Mouse (Mus musculus): ENCODE results near the gene Slc35e3.
"Not testable (repeated sequence)": the region's sequence is repeated elsewhere in the genome, so short reads cannot be mapped to it uniquely, and the experiment has no call there.

Slc35e3 gene

DNA sequence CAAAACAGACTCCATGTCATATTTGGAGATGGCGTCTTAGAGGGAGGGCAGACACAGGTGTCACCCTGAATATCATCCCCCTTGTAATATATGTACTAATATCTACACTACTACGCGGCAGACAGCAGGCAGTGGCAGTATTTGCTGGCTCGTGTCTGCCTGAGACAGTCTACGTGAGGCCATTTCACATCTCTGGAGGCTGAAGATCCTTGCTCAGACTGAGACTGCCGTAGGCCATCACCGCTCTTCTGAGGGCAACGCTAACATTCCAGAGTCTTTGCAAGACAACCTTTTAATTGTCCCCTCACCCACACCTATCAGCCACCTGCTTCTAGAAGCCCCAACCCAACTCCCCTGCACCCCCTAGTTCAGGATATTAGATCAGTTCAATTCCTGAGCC, 32.7 kb downstream of the Slc35e3 start:
- no peak for DNase-seq (ENCODE audit: low read depth, low spot score)

GRCm38 (mm10) chr10:117712871-117713270, 33.3 kb downstream of the Slc35e3 start:
- DNase-seq (ENCODE audit: low read depth, low spot score) = no peak

DNA sequence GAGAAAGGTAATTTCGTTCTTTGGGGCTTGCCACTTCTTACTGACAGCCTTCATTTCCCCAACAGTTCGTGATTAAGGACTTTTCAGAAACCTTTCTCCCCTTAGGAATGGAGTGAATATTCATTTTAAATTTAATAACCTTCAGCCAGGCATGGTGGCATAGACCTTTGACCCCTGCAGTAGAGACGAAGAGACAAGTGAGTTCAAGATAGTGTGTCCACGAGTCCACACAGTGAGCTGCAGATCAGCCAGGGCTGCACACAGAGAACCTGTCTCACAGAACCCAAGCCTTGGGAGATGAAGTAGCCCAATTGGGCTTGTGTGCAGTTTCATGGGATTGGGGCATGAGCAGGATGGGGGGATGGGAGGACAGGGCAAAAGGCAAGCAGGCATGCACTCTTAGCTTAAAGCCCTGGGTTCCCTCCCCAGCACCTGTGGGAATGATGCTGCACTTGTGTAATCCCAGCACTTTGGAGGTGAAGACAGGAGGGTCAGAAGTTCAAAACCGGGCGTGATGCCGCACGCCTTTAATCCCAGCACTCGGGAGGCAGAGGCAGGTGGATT, 33.9 kb downstream of the Slc35e3 start:
- DNase-seq (ENCODE audit: low read depth, low spot score) = no peak

- DNase-seq (ENCODE audit: low read depth, low spot score) = no peak
Observed at GRCm38 (mm10) chr10:117711408-117711807, 34.8 kb downstream of the Slc35e3 start.

GRCm38 (mm10) chr10:117710604-117711141, 35.5 kb downstream of the Slc35e3 start, which contains the start of gene Mdm2:
TSS of gene Mdm2 (minus strand) at chr10:117710758.
- peak; percentile 68 for DNase-seq (ENCODE audit: low read depth, low spot score)

DNA sequence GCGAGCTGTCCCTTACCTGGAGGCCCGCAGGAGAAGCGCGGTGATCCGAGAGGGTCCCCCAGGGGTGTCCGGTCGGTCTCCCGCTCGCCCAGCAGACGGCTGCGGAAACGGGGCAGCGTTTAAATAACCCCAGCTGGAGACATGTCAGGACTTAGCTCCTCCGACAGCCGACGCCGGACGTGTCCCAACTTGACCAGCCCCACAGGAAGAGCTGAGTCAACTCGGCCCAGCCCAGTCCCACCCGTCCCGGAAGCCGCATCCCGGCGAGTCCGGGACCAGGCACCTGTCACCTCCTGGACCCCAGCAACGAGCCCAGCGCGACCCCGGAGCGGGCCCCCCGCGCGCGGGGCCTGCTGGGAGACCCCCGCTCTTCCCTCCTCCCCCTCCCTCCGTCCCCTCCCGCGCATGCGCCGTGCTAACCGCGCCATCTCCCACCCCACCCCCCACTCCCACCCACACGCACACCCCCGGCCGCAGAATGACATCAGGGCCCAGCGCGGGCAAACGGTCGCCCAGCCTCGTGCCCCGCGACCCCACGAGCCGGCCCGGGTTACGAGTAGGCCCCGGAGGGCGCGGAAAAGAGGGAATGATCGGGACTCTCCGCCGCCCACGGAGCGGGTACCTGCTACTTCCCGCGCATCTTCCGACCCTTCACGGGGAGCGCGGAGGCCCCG, 36.1 kb downstream of the Slc35e3 start:
- no peak for DNase-seq (ENCODE audit: low read depth, low spot score)

GRCm38 (mm10) chr10:117709326-117709830, 36.8 kb downstream of the Slc35e3 start:
- DNase-seq (ENCODE audit: low read depth, low spot score) = no peak

- DNase-seq (ENCODE audit: low read depth, low spot score) = no peak
Observed at GRCm38 (mm10) chr10:117708856-117709255, 37.3 kb downstream of the Slc35e3 start.

DNA sequence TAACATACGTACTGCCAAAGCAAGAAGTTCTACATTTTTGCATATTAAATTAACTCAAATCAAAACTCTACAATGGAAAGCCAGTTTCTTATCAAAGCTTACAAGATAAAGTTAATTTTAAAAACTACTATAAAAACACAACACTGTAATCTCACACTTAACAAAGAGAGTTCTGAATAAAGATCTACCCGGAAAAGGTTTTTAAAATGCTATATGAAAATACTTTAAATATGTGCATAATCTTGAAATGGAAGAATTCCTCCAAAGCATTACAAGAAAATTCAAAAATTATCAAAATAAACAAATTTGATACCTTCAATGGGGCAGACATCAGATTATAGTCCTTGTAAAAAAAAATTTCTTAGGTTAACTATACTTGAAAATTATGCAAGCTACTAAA, 37.8 kb downstream of the Slc35e3 start:
- DNase-seq (ENCODE audit: low read depth, low spot score) = no peak

DNA sequence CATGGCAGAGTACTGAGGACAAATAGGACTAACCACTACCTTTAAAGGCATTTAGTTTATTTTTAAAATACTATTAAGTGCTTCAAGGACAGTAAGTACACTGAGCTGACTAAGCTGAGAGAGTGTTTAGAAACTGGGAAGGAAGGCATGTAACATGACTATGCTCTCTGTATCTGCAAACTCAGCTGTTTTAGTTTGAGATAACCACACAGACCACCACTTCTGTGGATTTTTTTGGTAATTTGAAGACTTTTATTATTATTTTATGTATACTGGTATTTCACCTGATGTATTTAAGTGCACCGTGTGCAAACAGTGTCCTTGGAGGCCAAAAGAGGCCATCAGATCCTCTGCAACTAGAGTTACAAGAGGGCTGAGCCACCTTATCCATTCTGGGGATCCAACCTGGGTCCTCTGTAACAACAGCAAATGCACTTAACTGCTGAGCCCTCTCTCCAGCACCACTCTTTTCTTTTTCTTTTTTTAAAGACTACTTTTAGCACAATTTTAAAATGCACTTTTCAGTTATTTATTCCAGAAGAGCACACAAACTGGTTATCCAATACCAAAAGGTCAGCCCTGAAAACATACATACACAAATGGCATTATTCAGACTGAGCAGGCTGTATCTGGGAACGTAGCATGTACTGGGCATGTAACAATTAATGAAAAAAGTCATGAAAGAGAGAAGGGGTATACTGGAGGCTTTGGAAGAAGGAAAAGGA, 38.9 kb downstream of the Slc35e3 start:
- no peak for DNase-seq (ENCODE audit: low read depth, low spot score)

DNA sequence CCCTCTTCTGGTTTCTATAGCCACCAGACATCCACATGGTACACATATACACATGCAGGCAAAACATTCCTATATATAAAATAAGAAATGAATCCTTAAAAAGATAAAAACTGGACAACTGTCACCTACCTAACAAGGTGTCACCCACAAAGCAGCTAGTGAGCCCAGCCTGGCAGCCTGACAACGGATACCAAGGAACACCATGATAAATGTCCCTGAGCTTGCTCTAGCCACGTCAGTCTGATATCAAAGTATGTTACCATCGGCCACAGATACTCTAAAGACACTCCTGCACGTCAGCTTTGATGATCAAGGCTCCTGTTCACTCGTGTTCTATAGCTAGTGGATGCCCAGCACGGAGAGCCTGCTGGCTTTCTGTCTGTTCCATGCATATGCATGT, 39.7 kb downstream of the Slc35e3 start:
- DNase-seq (ENCODE audit: low read depth, low spot score) = no peak

GRCm38 (mm10) chr10:117705806-117706205, 40.4 kb downstream of the Slc35e3 start:
- DNase-seq (ENCODE audit: low read depth, low spot score) = no peak

- no peak for DNase-seq (ENCODE audit: low read depth, low spot score)
Observed at GRCm38 (mm10) chr10:117704964-117705335, 41.2 kb downstream of the Slc35e3 start.

DNA sequence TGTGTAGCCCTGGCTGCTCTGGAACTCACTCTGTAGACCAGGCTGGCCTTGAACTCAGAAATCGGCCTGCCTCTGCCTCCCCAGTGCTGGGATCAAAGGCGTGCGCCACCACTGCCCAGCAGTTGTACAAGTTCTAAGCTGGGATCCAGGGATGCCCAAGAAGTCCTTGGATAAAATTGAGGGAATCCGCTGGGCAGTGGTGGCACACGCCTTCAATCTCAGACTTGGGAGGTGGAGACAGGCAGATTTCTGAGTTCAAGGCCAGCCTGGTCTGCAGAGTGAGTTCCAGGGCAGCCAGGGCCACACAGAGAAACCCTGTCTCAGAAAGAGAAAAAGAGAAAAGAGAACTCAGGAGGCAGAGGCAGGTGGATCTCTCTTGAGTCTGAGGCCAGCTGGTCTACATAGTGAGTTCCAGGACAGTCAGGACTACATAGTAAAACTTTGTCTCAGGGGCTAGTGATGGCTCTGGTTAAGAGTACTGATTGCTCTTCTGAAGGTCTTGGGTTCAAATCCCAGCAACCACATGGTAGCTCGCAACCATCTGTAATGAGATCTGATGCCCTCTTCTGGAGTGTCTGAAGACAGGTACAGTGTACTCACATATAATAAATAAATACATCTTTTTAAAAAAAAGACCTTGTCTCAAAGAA, 41.7 kb downstream of the Slc35e3 start:
- not testable (repeated sequence) for DNase-seq (ENCODE audit: low read depth, low spot score)

DNA sequence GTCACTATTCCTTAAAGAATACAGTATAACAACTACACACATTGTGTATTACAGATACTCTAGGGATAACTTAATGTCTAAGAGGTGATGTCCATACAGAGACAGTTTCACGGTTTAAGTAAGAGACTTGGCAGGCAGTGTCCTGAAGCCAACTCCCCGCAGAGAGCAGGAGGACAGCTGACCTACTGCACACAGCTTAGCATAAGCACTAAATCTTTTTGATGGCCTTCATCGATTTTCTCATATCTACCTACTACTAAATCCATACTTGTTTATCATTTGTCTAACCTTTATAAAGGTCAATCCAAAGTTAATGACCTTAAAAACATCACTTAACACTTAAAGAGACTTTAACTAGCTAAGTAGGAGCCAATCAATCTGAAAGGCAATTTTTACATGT, 42.7 kb downstream of the Slc35e3 start:
- DNase-seq (ENCODE audit: low read depth, low spot score) = no peak

- no peak for DNase-seq (ENCODE audit: low read depth, low spot score)
Observed at GRCm38 (mm10) chr10:117702024-117702833, 43.9 kb downstream of the Slc35e3 start.

DNA sequence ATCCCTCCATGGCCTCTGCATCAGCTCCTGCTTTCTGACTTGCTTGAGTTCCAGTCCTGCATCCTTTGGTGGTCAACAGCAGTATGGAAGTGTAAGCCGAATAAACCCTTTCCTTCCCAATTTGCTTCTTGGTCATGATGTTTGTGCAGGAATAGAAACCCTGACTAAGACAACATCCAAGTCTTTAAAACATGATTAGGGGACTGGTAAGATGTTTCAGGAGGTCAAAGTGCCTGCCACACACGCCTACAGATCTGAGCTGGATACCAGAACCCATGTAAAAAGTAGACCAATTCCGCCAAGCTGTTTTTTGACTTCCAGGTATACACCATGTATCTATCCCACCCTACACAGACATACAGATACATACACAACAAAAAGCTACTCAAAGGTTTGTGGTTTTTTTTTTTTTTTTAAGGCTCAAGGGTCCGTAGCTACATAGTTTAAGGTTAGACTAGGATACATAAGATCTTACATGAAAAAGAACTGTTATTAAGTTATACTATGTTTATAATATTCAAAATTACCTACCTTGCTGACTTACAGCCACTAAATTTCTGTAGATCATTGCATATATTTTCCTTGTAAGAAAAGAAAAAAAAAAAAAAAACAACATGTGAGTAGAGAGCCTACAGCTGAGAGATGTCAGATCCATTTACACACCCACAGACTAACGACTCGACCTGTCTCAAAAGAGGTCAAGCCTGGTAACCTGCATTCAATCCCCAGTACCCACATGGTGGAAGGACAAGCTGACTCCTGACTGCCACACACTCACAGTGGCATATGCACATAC, 44.9 kb downstream of the Slc35e3 start:
- DNase-seq (ENCODE audit: low read depth, low spot score) = no peak

- no peak for DNase-seq (ENCODE audit: low read depth, low spot score)
Observed at GRCm38 (mm10) chr10:117700450-117700849, 45.7 kb downstream of the Slc35e3 start.

DNA sequence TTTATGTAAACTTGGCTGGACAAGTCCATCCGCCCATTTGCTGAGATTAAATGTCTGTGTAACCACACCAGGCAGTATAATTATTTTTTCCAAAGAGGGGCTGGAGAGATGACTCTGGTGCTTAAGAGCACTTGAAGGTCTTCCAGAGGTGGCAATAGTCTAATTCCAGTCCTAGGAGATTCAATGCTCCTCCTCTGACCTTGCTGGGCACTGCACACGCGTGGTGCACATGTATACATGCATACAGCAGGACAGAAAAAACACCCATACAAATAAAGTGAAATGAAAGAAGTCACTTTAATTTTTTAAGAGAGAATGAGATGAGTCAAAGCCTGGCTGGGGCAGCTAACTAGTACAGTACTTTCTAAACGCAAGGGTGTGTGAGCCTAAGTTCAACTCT, 46.3 kb downstream of the Slc35e3 start:
- DNase-seq (ENCODE audit: low read depth, low spot score) = no peak
